Mouse (Mus musculus): ENCODE data around the gene Ubash3a. TPM values are rescaled to one million over a fixed set of nuclear protein-coding genes. Genes with fewer than 3 reads are reported as not detected.
A peak's percentile ranks its signal among the peaks of the same experiment; 100 is the strongest.

Ubash3a gene
- polyA plus RNA-seq, 1 experiment from 2014 or later: 0.25 TPM

- Histone ChIP-seq H3K4me2 (ENCODE audit: low read depth, low read length) (no peak overlapping the region), H3K4me1 (ENCODE audit: control insufficient read depth, insufficient read depth, low read length) (no peaks in the 10 kb centered on the region), H3K27ac (replicated peaks; ENCODE audit: low read depth, low read length) (no peak overlapping the region), H3K4me3 (ENCODE audit: low read depth, low read length) (no peak overlapping the region), H3K27me3 (replicated peaks; ENCODE audit: control insufficient read depth, insufficient read depth, low read length) (no peaks in the 10 kb centered on the region), H3K36me3 (ENCODE audit: control insufficient read depth, insufficient read depth, low read length) (no peaks in the 10 kb centered on the region), H3K9me3 (ENCODE audit: control insufficient read depth, low read length) (no peaks in the 10 kb centered on the region), H3K9ac (ENCODE audit: low read depth, low read length) (no peak overlapping the region)
- no peak for ATAC-seq (ENCODE audit: low read depth)
- 81% methylated on average over 8 of the region's 8 CpGs for WGBS
- DNase-seq (ENCODE audit: low spot score): no peak
Observed at GRCm38 (mm10) chr17:31273631-31274030, 66.0 kb downstream of the Ubash3a start.

DNA sequence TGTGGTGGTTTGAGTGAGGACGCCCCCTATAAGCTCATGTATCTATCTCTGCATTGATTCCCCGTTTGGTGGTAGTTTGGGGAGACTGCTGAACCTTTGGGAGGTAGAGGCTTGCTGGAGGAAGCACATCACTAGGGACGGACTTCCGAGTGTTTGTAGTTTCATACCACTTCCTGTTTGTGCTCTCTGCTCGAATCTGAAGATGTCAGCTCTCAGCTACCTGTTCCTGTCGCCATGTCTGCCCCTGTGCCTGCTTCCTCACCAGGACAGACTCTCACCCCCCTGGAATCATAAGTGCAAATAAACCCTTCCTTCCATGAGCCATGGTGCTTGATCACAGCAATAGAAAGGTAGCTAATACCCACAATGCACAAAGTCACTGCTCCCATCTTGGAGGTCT, 67.5 kb downstream of the Ubash3a start:
- Histone ChIP-seq H3K4me2 (ENCODE audit: low read depth, low read length) (no peak overlapping the region), H3K27me3 (replicated peaks; ENCODE audit: control insufficient read depth, insufficient read depth, low read length) (no peaks in the 10 kb centered on the region), H3K27ac (replicated peaks; ENCODE audit: low read depth, low read length) (no peak overlapping the region), H3K36me3 (ENCODE audit: control insufficient read depth, insufficient read depth, low read length) (no peaks in the 10 kb centered on the region), H3K9ac (ENCODE audit: low read depth, low read length) (no peak overlapping the region), H3K9me3 (ENCODE audit: control insufficient read depth, low read length) (no peaks in the 10 kb centered on the region), H3K4me3 (ENCODE audit: low read depth, low read length) (no peak overlapping the region), H3K4me1 (ENCODE audit: control insufficient read depth, insufficient read depth, low read length) (no peaks in the 10 kb centered on the region)
- 67% methylated on average over 6 of the region's 6 CpGs for WGBS
- ATAC-seq (ENCODE audit: low read depth) (no peak), DNase-seq (ENCODE audit: low spot score) (no peak)

- ATAC-seq (ENCODE audit: low read depth) (peak; percentile 10; the same call in 1 of the 2 replicates), DNase-seq (ENCODE audit: low spot score) (no peak)
- H3K9ac ChIP-seq (ENCODE audit: low read depth, low read length): peak overlapping the region; percentile 54; the same call in 1 of the 2 replicates
- H3K4me2 ChIP-seq (ENCODE audit: low read depth, low read length): peak overlapping the region; percentile 86
- peak overlapping the region; percentile 45 for H3K4me3 ChIP-seq (ENCODE audit: low read depth, low read length)
- H3K27me3 ChIP-seq (replicated peaks; ENCODE audit: control insufficient read depth, insufficient read depth, low read length): no peaks in the 10 kb centered on the region
- H3K4me1 ChIP-seq (ENCODE audit: control insufficient read depth, insufficient read depth, low read length): no peaks in the 10 kb centered on the region
- no peaks in the 10 kb centered on the region for H3K36me3 ChIP-seq (ENCODE audit: control insufficient read depth, insufficient read depth, low read length)
- no peak overlapping the region for H3K27ac ChIP-seq (replicated peaks; ENCODE audit: low read depth, low read length)
- H3K9me3 ChIP-seq (ENCODE audit: control insufficient read depth, low read length): no peaks in the 10 kb centered on the region
- 23% methylated on average over 8 of the region's 9 CpGs for WGBS
Observed at GRCm38 (mm10) chr17:31276207-31276921, 68.7 kb downstream of the Ubash3a start.

- peak within 1 kb of the TSS; percentile 45 for H3K4me3 ChIP-seq (ENCODE audit: low read depth, low read length)
- H3K27me3 ChIP-seq (replicated peaks; ENCODE audit: control insufficient read depth, insufficient read depth, low read length): no peaks in the 10 kb centered on the region
- ATAC-seq (ENCODE audit: low read depth) (peak; percentile 90), DNase-seq (ENCODE audit: low spot score) (peak; percentile 93)
- H3K36me3 ChIP-seq (ENCODE audit: control insufficient read depth, insufficient read depth, low read length): no peaks in the 10 kb centered on the region
- peak within 1 kb of the TSS; percentile 54 for H3K9ac ChIP-seq (ENCODE audit: low read depth, low read length)
- H3K9me3 ChIP-seq (ENCODE audit: control insufficient read depth, low read length): no peaks in the 10 kb centered on the region
- no peak within 1 kb of the TSS for H3K27ac ChIP-seq (replicated peaks; ENCODE audit: low read depth, low read length)
- WGBS: 14% methylated on average over 35 of the region's 44 CpGs
- H3K4me1 ChIP-seq (ENCODE audit: control insufficient read depth, insufficient read depth, low read length): no peaks in the 10 kb centered on the region
- peak within 1 kb of the TSS; percentile 86 for H3K4me2 ChIP-seq (ENCODE audit: low read depth, low read length)
Observed at GRCm38 (mm10) chr17:31276922-31277918, 69.5 kb downstream of the Ubash3a start, which contains the start of gene Rsph1. TSS of gene Rsph1 (minus strand) at chr17:31277383.

DNA sequence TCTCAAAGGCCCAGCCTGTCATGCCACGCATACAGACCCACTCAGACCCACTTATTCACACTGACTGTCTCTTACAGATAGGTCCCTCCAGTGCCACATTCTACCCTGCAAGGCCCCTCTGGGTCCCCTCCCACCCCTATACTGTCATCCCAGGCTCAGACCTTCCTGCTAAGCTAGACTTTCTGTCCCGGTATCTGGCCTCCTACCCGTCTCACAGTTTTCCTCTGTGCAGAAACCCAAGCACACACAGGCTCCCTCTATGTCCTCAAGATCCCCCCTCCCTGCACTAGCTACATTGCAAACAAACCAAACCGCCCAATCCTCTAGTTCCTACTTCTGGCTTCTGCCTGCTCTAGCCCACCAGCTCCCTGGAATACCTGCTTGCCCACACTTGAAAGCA, 70.3 kb downstream of the Ubash3a start:
- no peak for ATAC-seq (ENCODE audit: low read depth)

DNA sequence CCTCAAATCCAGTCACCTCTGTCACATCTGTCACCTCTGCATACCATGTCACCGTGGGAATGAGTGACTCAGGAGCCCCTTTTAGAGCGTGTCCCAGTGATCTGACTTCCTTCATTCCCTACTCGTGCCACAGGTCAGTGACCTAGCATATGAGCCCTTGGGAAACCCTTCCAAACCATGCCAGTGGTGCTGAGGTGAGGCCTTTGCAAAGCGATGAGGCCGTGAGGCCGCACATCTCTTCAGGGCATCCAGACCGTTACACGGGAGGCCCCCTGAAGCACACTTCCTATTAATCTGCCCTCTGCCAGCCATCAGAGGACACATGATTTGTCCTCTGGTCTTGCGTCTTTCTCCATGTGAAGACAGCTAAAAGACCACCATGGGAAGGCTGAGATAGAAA, 71.9 kb downstream of the Ubash3a start:
- 77% methylated on average over 9 of the region's 9 CpGs for WGBS
- H3K4me3 ChIP-seq (ENCODE audit: low read depth, low read length): no peak overlapping the region
- no peaks in the 10 kb centered on the region for H3K9me3 ChIP-seq (ENCODE audit: control insufficient read depth, low read length)
- H3K27me3 ChIP-seq (replicated peaks; ENCODE audit: control insufficient read depth, insufficient read depth, low read length): no peaks in the 10 kb centered on the region
- no peak for ATAC-seq (ENCODE audit: low read depth)
- no peaks in the 10 kb centered on the region for H3K36me3 ChIP-seq (ENCODE audit: control insufficient read depth, insufficient read depth, low read length)
- H3K9ac ChIP-seq (ENCODE audit: low read depth, low read length): no peak overlapping the region
- no peaks in the 10 kb centered on the region for H3K4me1 ChIP-seq (ENCODE audit: control insufficient read depth, insufficient read depth, low read length)
- no peak overlapping the region for H3K4me2 ChIP-seq (ENCODE audit: low read depth, low read length)
- DNase-seq (ENCODE audit: low spot score): no peak
- H3K27ac ChIP-seq (replicated peaks; ENCODE audit: low read depth, low read length): no peak overlapping the region

More for the DNA sequence above, 70.3 kb downstream of the Ubash3a start:
- Histone ChIP-seq H3K9me3 (ENCODE audit: control insufficient read depth, low read length) (no peaks in the 10 kb centered on the region), H3K4me3 (ENCODE audit: low read depth, low read length) (no peak overlapping the region), H3K4me2 (ENCODE audit: low read depth, low read length) (no peak overlapping the region), H3K27ac (replicated peaks; ENCODE audit: low read depth, low read length) (no peak overlapping the region), H3K27me3 (replicated peaks; ENCODE audit: control insufficient read depth, insufficient read depth, low read length) (no peaks in the 10 kb centered on the region), H3K4me1 (ENCODE audit: control insufficient read depth, insufficient read depth, low read length) (no peaks in the 10 kb centered on the region), H3K9ac (ENCODE audit: low read depth, low read length) (no peak overlapping the region), H3K36me3 (ENCODE audit: control insufficient read depth, insufficient read depth, low read length) (no peaks in the 10 kb centered on the region)
- 75% methylated on average over 4 of the region's 4 CpGs for WGBS
- no peak for DNase-seq (ENCODE audit: low spot score)

GRCm38 (mm10) chr17:31280269-31280668, 72.6 kb downstream of the Ubash3a start:
- WGBS: 71% methylated on average over 6 of the region's 6 CpGs
- DNase-seq (ENCODE audit: low spot score) (no peak), ATAC-seq (ENCODE audit: low read depth) (no peak)
- no peaks in the 10 kb centered on the region for H3K4me1 ChIP-seq (ENCODE audit: control insufficient read depth, insufficient read depth, low read length)
- H3K4me3 ChIP-seq (ENCODE audit: low read depth, low read length): no peak overlapping the region
- no peaks in the 10 kb centered on the region for H3K9me3 ChIP-seq (ENCODE audit: control insufficient read depth, low read length)
- H3K4me2 ChIP-seq (ENCODE audit: low read depth, low read length): no peak overlapping the region
- H3K27me3 ChIP-seq (replicated peaks; ENCODE audit: control insufficient read depth, insufficient read depth, low read length): no peaks in the 10 kb centered on the region
- H3K27ac ChIP-seq (replicated peaks; ENCODE audit: low read depth, low read length): no peak overlapping the region
- no peaks in the 10 kb centered on the region for H3K36me3 ChIP-seq (ENCODE audit: control insufficient read depth, insufficient read depth, low read length)
- no peak overlapping the region for H3K9ac ChIP-seq (ENCODE audit: low read depth, low read length)

DNA sequence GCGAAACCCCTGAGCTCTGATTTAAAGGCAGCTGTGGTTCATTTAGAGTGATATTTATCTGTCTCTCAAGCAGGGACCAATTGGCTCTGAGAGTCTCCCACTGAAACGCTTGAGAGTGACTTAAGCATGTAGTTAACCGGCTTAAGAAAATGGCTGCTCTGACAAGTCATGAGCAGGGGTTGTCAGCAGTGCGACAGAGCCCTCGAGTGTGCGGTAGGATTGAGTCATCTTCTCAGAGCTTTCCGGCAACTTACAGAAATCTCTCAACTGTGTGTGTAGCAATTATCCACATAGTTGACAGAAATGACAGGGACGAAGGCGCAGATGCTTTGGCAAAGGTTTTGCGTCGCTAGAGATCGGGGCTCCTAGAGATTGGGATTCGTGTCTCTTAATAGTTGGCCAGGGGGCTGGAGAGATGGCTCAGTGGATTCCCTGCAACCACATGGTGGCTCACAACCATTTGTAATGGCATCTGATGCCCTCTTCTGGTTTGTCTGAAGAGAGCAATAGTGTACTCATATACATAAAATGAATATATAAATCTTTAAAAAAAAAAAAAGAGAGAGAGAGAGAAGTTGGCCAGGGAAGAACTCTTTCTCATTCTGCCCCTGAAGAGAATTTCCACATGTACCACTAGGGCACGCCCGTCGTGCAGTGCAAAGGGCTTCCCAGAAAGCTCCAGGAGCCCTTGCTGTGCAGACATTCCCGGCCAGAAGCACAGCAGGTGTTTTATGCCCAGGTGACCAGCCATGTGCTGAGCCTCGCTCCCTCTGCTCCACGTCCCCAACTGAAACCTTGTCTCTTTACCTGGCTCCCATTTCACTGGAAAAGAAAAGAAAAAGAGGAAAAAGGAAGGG, 74.4 kb downstream of the Ubash3a start:
- H3K4me2 ChIP-seq (ENCODE audit: low read depth, low read length): peak overlapping the region; percentile 2; the same call in 1 of the 2 replicates
- 38% methylated on average over 19 of the region's 19 CpGs for WGBS

More for the DNA sequence above, 74.4 kb downstream of the Ubash3a start:
- ATAC-seq (ENCODE audit: low read depth): no peak
- no peaks in the 10 kb centered on the region for H3K9me3 ChIP-seq (ENCODE audit: control insufficient read depth, low read length)
- H3K36me3 ChIP-seq (ENCODE audit: control insufficient read depth, insufficient read depth, low read length): no peaks in the 10 kb centered on the region
- H3K9ac ChIP-seq (ENCODE audit: low read depth, low read length): no peak overlapping the region
- H3K27me3 ChIP-seq (replicated peaks; ENCODE audit: control insufficient read depth, insufficient read depth, low read length): no peaks in the 10 kb centered on the region
- H3K27ac ChIP-seq (replicated peaks; ENCODE audit: low read depth, low read length): no peak overlapping the region
- no peaks in the 10 kb centered on the region for H3K4me1 ChIP-seq (ENCODE audit: control insufficient read depth, insufficient read depth, low read length)
- no peak overlapping the region for H3K4me3 ChIP-seq (ENCODE audit: low read depth, low read length)
- no peak for DNase-seq (ENCODE audit: low spot score)
